ENCODE assay signal across 16 mouse cellular contexts in genomic region chr6:53120385-53120784, GRCm38 (mm10).
"Had no signal": no experiment of that assay in that cellular context is flagged by ENCODE, and none has a peak within 500 bp of the region (broad histone marks: within the 10 kb centered on the region; RNA-seq: fewer than 3 reads in every experiment).

No protein-coding gene starts in this region.

- H3K4me2 ChIP-seq: neural tube, embryonic 13.5 days; neural tube, embryonic 15.5 days; stomach, embryonic 15.5 days had no signal

- H3K36me3 ChIP-seq: neural tube, embryonic 13.5 days; neural tube, embryonic 15.5 days; stomach, embryonic 15.5 days had no signal

- H3K4me1 ChIP-seq: neural tube, embryonic 13.5 days; neural tube, embryonic 15.5 days; stomach, embryonic 15.5 days had no signal

- H3K27me3 ChIP-seq: neural tube, embryonic 13.5 days; neural tube, embryonic 15.5 days; stomach, embryonic 15.5 days had no signal

- H3K9ac ChIP-seq: neural tube, embryonic 13.5 days; neural tube, embryonic 15.5 days; stomach, embryonic 15.5 days had no signal

- H3K27ac ChIP-seq: neural tube, embryonic 13.5 days; neural tube, embryonic 15.5 days; stomach, embryonic 15.5 days; stomach, postnatal 0 days had no signal

- DNase-seq: retina, postnatal 1 day; right cerebral cortex, adult 18-20 months; right cerebral cortex, postnatal 14 days; right cerebral cortex, postnatal 25 days; right cerebral cortex, postnatal 4 days; spleen, adult 18-20 months; thymus, adult 18-20 months; thymus, adult 2 months; thymus, postnatal 14 days; thymus, postnatal 25 days; thymus, postnatal 36 days; thymus, postnatal 4 days had no signal

- H3K4me3 ChIP-seq: neural tube, embryonic 13.5 days; neural tube, embryonic 15.5 days; stomach, embryonic 15.5 days had no signal

- H3K9me3 ChIP-seq: neural tube, embryonic 13.5 days; neural tube, embryonic 15.5 days; stomach, embryonic 15.5 days had no signal
